Mouse (Mus musculus) midbrain, postnatal 0 days (tissue): ENCODE measurements around the gene Gpat2. TPM values are rescaled to one million over a fixed set of nuclear protein-coding genes. Genes with fewer than 3 reads are reported as not detected.

Experiments
- ATAC-seq: fragments of 200-750 bp; cut with Nextera tagmentation; 2 replicates; pipeline ENCODE4 v1.8.0; 2017; ENCODE audit warnings: moderate number of reproducible peaks, mild to moderate bottlenecking, moderate TSS enrichment, moderate library complexity; ENCODE audit not compliant: low FRiP score
- DNase-seq: peaks from one replicate; pipeline ENCODE4 v3.0.0-alpha.2; 2015; ENCODE audit warnings: low spot score
- H3K27ac ChIP-seq: fragments of 300-500 bp; sonication (generic); 2 replicates; pipeline ENCODE4 v1.5.1; 2014; ENCODE audit warnings: low read depth, mild to moderate bottlenecking, low read length, mixed read lengths
- H3K27me3 ChIP-seq: fragments of 300-500 bp; sonication (generic); 2 replicates; pipeline ENCODE4 v1.6.1; 2014; ENCODE audit warnings: low read length, control low read depth, mixed read lengths; ENCODE audit not compliant: insufficient read depth
- H3K36me3 ChIP-seq: fragments of 300-500 bp; sonication (generic); 2 replicates; pipeline ENCODE4 v1.6.1; 2014; ENCODE audit warnings: low read length, control low read depth, mixed read lengths; ENCODE audit not compliant: insufficient read depth
- H3K4me1 ChIP-seq: fragments of 300-500 bp; sonication (generic); 2 replicates; pipeline ENCODE4 v1.6.1; 2014; ENCODE audit warnings: mild to moderate bottlenecking, control low read depth, antibody characterized with exemption, low read length, mixed read lengths; ENCODE audit not compliant: insufficient read depth
- H3K4me2 ChIP-seq: fragments of 300-500 bp; sonication (generic); 2 replicates; pipeline ENCODE4 v1.6.1; 2014; ENCODE audit warnings: low read depth, mild to moderate bottlenecking, low read length, mixed read lengths; ENCODE audit not compliant: poor library complexity, severe bottlenecking
- H3K4me3 ChIP-seq: fragments of 300-500 bp; sonication (generic); 2 replicates; pipeline ENCODE4 v1.5.1; 2014; ENCODE audit warnings: low read depth, mild to moderate bottlenecking, low read length, moderate library complexity
- H3K9ac ChIP-seq: fragments of 300-500 bp; sonication (generic); replicated peaks from 2 replicates; pipeline ENCODE4 v1.6.1; 2014; ENCODE audit warnings: mild to moderate bottlenecking, low read length, moderate library complexity, mixed read lengths; ENCODE audit not compliant: poor library complexity, severe bottlenecking
- H3K9me3 ChIP-seq: fragments of 300-500 bp; sonication (generic); 2 replicates; pipeline ENCODE4 v1.6.1; 2016; ENCODE audit warnings: low read length, control low read depth
- CTCF ChIP-seq: IDR thresholded peaks from 2 replicates; pipeline ENCODE4 v1.5.1; 2016; ENCODE audit warnings: antibody characterized with exemption, mild to moderate bottlenecking
- WGBS: fragments of 180-500 bp; shearing (Covaris S2); extraction: QIAGEN DNeasy Blood & Tissue Kit; methylation state at CpG from one replicate; pipeline ENCODE4 v1.1.7; 2014; 5-methylcytosine and 5-hydroxymethylcytosine counted together
- polyA plus RNA-seq: library from polyadenylated mRNA; unstranded; fragments of >200 nt; fragmentation: Nextera tagmentation; extraction: Ambion mirVana; gene quantifications from 2 replicates; pipeline ENCODE4 v1.2.1, GENCODE M21; 2015
- total RNA-seq: library from RNA; depleted of rRNA; stranded (reverse); fragments of >200 nt; gene quantifications from 2 replicates; pipeline ENCODE4 v1.2.3, GENCODE M21; 2014

The Gpat2 gene
- total and polyA plus RNA-seq, 2 experiments from 2014 or later: 0.23 to 0.55 TPM

GRCm38 (mm10) chr2:127446847-127447246, 21.8 kb downstream of the Gpat2 start:
- Histone ChIP-seq H3K4me2 (no peak overlapping the region), H3K9me3 (no peaks in the 10 kb centered on the region), H3K27ac (no peak overlapping the region), H3K36me3 (peaks cover under 1% of the 10 kb centered on the region; the same call in 1 of the 2 replicates), H3K27me3 (0 out of 2 replicates have a peak, but pooled peaks cover 4% of the 10 kb centered on the region), H3K4me3 (no peak overlapping the region), H3K4me1 (peaks cover 13% of the 10 kb centered on the region), H3K9ac (no peak overlapping the region)
- ATAC-seq: no peak
- WGBS: 53% methylated on average over 3 of the region's 3 CpGs
- no peak for TF ChIP-seq CTCF
- no peak for DNase-seq

- Histone ChIP-seq H3K4me3 (no peak overlapping the region), H3K4me1 (no peaks in the 10 kb centered on the region), H3K36me3 (no peaks in the 10 kb centered on the region), H3K9ac (no peak overlapping the region), H3K27me3 (0 out of 2 replicates have a peak, but pooled peaks cover 7% of the 10 kb centered on the region), H3K4me2 (no peak overlapping the region), H3K27ac (no peak overlapping the region), H3K9me3 (no peaks in the 10 kb centered on the region)
- 55% methylated on average over 7 of the region's 7 CpGs for WGBS
- ATAC-seq (no peak), DNase-seq (no peak)
- no peak for TF ChIP-seq CTCF
Measured at GRCm38 (mm10) chr2:127449691-127450090, 24.7 kb downstream of the Gpat2 start.

GRCm38 (mm10) chr2:127451748-127452147, 26.7 kb downstream of the Gpat2 start:
- ATAC-seq (no peak), DNase-seq (no peak)
- Histone ChIP-seq H3K36me3 (no peaks in the 10 kb centered on the region), H3K27ac (no peak overlapping the region), H3K4me1 (no peaks in the 10 kb centered on the region), H3K4me3 (no peak overlapping the region), H3K9me3 (no peaks in the 10 kb centered on the region), H3K9ac (no peak overlapping the region), H3K4me2 (no peak overlapping the region), H3K27me3 (0 out of 2 replicates have a peak, but pooled peaks cover 7% of the 10 kb centered on the region)
- TF ChIP-seq CTCF: no peak
- WGBS: 57% methylated on average over 6 of the region's 6 CpGs

GRCm38 (mm10) chr2:127453141-127453540, 28.1 kb downstream of the Gpat2 start:
- Histone ChIP-seq H3K27me3 (0 out of 2 replicates have a peak, but pooled peaks cover 3% of the 10 kb centered on the region), H3K36me3 (0 out of 2 replicates have a peak, but pooled peaks cover 3% of the 10 kb centered on the region), H3K4me3 (no peak overlapping the region), H3K9me3 (no peaks in the 10 kb centered on the region), H3K9ac (no peak overlapping the region), H3K4me2 (no peak overlapping the region), H3K4me1 (no peaks in the 10 kb centered on the region), H3K27ac (no peak overlapping the region)
- DNase-seq: no peak
- TF ChIP-seq CTCF: peak; percentile 22; the same call in 1 of the 2 replicates
- ATAC-seq: no peak; the same call in 1 of the 2 replicates
- 79% methylated on average over 9 of the region's 9 CpGs for WGBS

GRCm38 (mm10) chr2:127453764-127454163, 28.8 kb downstream of the Gpat2 start:
- no peak overlapping the region for H3K27ac ChIP-seq
- H3K9me3 ChIP-seq: no peaks in the 10 kb centered on the region
- H3K4me1 ChIP-seq: no peaks in the 10 kb centered on the region
- peak; percentile 94 for TF ChIP-seq CTCF
- 5% methylated on average over 5 of the region's 5 CpGs for WGBS
- 0 out of 2 replicates have a peak, but pooled peaks cover 3% of the 10 kb centered on the region for H3K27me3 ChIP-seq
- H3K4me3 ChIP-seq: no peak overlapping the region
- no peak overlapping the region for H3K9ac ChIP-seq
- ATAC-seq (no peak), DNase-seq (peak; percentile 80)
- no peak overlapping the region for H3K4me2 ChIP-seq
- H3K36me3 ChIP-seq: 0 out of 2 replicates have a peak, but pooled peaks cover 3% of the 10 kb centered on the region

GRCm38 (mm10) chr2:127459341-127459740, 34.3 kb downstream of the Gpat2 start:
- no peak for TF ChIP-seq CTCF
- Histone ChIP-seq H3K4me3 (no peak overlapping the region), H3K27ac (no peak overlapping the region), H3K4me2 (no peak overlapping the region), H3K9ac (no peak overlapping the region), H3K27me3 (no peaks in the 10 kb centered on the region), H3K36me3 (0 out of 2 replicates have a peak, but pooled peaks cover 5% of the 10 kb centered on the region), H3K4me1 (no peaks in the 10 kb centered on the region), H3K9me3 (no peaks in the 10 kb centered on the region)
- no peak for ATAC-seq
- WGBS: 85% methylated on average over 2 of the region's 2 CpGs
- no peak for DNase-seq
